Mouse (Mus musculus) liver, postnatal 0 days (tissue): ENCODE measurements around the gene Zfand3.

Experiments
- CTCF ChIP-seq: sonication (generic); IDR thresholded peaks from 2 replicates; pipeline ENCODE4 v1.5.1; 2016; ENCODE audit warnings: antibody characterized with exemption, low read depth
- EP300 ChIP-seq: IDR thresholded peaks from 2 replicates; pipeline ENCODE4 v1.6.1; 2016; ENCODE audit warnings: antibody characterized with exemption, low read depth, mild to moderate bottlenecking

GRCm38 (mm10) chr17:29998566-29999295, 5.8 kb upstream of the Zfand3 start:
- no peak for TF ChIP-seq CTCF
- TF ChIP-seq EP300: no peak
